Mouse (Mus musculus) bone marrow, adult 2 months (tissue): ENCODE measurements around the gene Srd5a1.

Experiments used
- CTCF ChIP-seq: fragments of 200-500 bp; IDR thresholded peaks from 2 replicates; pipeline ENCODE4 v1.5.1; 2011; ENCODE audit warnings: low read length, control low read depth; ENCODE audit not compliant: control insufficient read depth, insufficient read depth
- POLR2A ChIP-seq: fragments of 200-500 bp; IDR thresholded peaks from 2 replicates; pipeline ENCODE4 v1.6.1; 2011; ENCODE audit warnings: low read depth, mild to moderate bottlenecking, control low read depth, low read length, borderline replicate concordance; ENCODE audit not compliant: control insufficient read depth

- TF ChIP-seq POLR2A = no peak
- no peak for TF ChIP-seq CTCF
These were observed 46.7 kb downstream of the Srd5a1 start for GRCm38 (mm10) chr13:69564573-69564972.
